Comparison of ENCODE assay signal across 25 mouse cellular contexts in the genomic region with DNA sequence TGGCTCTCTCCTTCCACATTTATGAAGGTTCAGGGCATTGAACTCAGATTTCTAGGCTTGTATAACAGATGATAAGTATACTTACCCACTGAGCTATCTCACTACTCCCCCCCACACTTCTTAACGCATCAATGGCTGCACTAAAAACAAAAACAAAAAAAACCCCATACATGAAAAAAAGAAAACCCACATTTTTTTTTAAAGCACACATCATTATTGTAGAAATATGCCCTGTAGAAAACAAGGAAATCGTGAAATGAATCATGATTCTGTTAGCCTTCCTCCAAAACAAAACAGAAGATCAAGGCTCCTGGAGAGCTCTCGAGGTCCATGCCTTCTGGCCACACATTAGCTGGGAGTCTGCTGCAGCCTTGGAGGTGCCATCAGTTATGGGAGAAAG. TPM values are rescaled to one million over a fixed set of nuclear protein-coding genes. Genes with fewer than 3 reads are reported as not detected.
"Had no signal": no experiment of that assay in that cellular context is flagged by ENCODE, and none has a peak within 500 bp of the region (broad histone marks: within the 10 kb centered on the region; RNA-seq: fewer than 3 reads in every experiment).

No protein-coding gene starts in this region.

- DNase-seq: gastrocnemius, postnatal 10 days; gastrocnemius, postnatal 36 days; heart, adult 11 months; heart, adult 2 months; heart, postnatal 4 days; kidney, adult 18-20 months; kidney, adult 8-10 months; kidney, postnatal 4 days; left cerebral cortex, postnatal 4 days; liver, embryonic 13.5 days had no signal

- H3K4me3 ChIP-seq: heart, adult 2 months; heart, embryonic 13.5 days; heart, embryonic 15.5 days; hindbrain, embryonic 10.5 days; hindbrain, embryonic 13.5 days; hindbrain, embryonic 15.5 days; intestine, embryonic 15.5 days; layer of hippocampus, adult 2 months; left cerebral cortex, adult 2 months; limb, embryonic 13.5 days; limb, embryonic 15.5 days; liver, embryonic 13.5 days; liver, embryonic 15.5 days had no signal

- H3K27ac ChIP-seq: heart, embryonic 13.5 days; heart, embryonic 15.5 days; hindbrain, embryonic 10.5 days; hindbrain, embryonic 13.5 days; hindbrain, embryonic 15.5 days; hindbrain, postnatal 0 days; intestine, embryonic 15.5 days; layer of hippocampus, adult 2 months; left cerebral cortex, adult 2 months; limb, embryonic 13.5 days; limb, embryonic 15.5 days; liver, embryonic 13.5 days; liver, embryonic 15.5 days had no signal

RNA-seq across cellular contexts. Expression of gene Gm17334, which starts 38.3 kb away (rescaled TPM):
- total RNA-seq: gastrocnemius, adult 18-20 months; heart, postnatal 4 days; hindbrain, postnatal 0 days; layer of hippocampus, postnatal 10 days; left cerebral cortex, postnatal 4 days; liver, adult 2 months had no signal

RNA-seq across cellular contexts. Expression of gene Gm12216, which starts 47.7 kb away (rescaled TPM):
- total RNA-seq: hindbrain, postnatal 0 days had no signal
